Mouse (Mus musculus): ENCODE data around the gene Atp8b4. TPM values are rescaled to one million over a fixed set of nuclear protein-coding genes. Genes with fewer than 3 reads are reported as not detected.

Atp8b4 gene
- total and polyA plus RNA-seq, 3 experiments, result 0.31 to 0.73 (median 0.43) TPM

- H3K9ac ChIP-seq (ENCODE audit: low read depth, low read length), result no peak overlapping the region
- H3K27me3 ChIP-seq (ENCODE audit: control insufficient read depth, insufficient read depth, low read length), result no peaks in the 10 kb centered on the region
- intact Hi-C loops (cut with DNase I), result no loop called here
- DNase-seq, result no peak
- TF ChIP-seq EP300 (IDR thresholded peaks at IDR 0.05; ENCODE audit: insufficient read depth, low read depth, low read length) (no peak), CTCF (IDR thresholded peaks at IDR 0.05) (no peak), POLR2A (IDR thresholded peaks at IDR 0.05; ENCODE audit: insufficient read depth, low read depth, low read length) (no peak)
- no peak overlapping the region for H3K27ac ChIP-seq
- WGBS, result 65% methylated on average over 3 of the region's 3 CpGs
- no peaks in the 10 kb centered on the region for H3K79me2 ChIP-seq (replicated peaks; ENCODE audit: control insufficient read depth, insufficient read depth, low read length)
- no peaks in the 10 kb centered on the region for H3K36me3 ChIP-seq (ENCODE audit: control insufficient read depth, insufficient read depth, low read length)
- no peak overlapping the region for H3K4me3 ChIP-seq
- H3K4me1 ChIP-seq (ENCODE audit: control insufficient read depth, insufficient read depth, low read length), result no peaks in the 10 kb centered on the region; the same call in none of the 2 replicates
These were observed 225.6 kb downstream of the Atp8b4 start for GRCm38 (mm10) chr2:126274826-126275405.

GRCm38 (mm10) chr2:126274311-126274710, 226.2 kb downstream of the Atp8b4 start:
- H3K4me1 ChIP-seq (ENCODE audit: control insufficient read depth, insufficient read depth, low read length), result no peaks in the 10 kb centered on the region; the same call in none of the 2 replicates
- H3K36me3 ChIP-seq (ENCODE audit: control insufficient read depth, insufficient read depth, low read length), result no peaks in the 10 kb centered on the region
- H3K27ac ChIP-seq, result no peak overlapping the region
- intact Hi-C loops (cut with DNase I), result no loop called here
- H3K9ac ChIP-seq (ENCODE audit: low read depth, low read length), result no peak overlapping the region
- no peaks in the 10 kb centered on the region for H3K79me2 ChIP-seq (replicated peaks; ENCODE audit: control insufficient read depth, insufficient read depth, low read length)
- WGBS, result 69% methylated on average over 3 of the region's 3 CpGs
- no peaks in the 10 kb centered on the region for H3K27me3 ChIP-seq (ENCODE audit: control insufficient read depth, insufficient read depth, low read length)
- no peak overlapping the region for H3K4me3 ChIP-seq
- no peak for DNase-seq
- no peak for TF ChIP-seq POLR2A (IDR thresholded peaks at IDR 0.05; ENCODE audit: insufficient read depth, low read depth, low read length)

Other genes with a start within 250 kb of the Atp8b4 start
- under 1 TPM; 0.64 to 0.78 TPM for gene Slc27a2, start 51.7 kb upstream of the Atp8b4 start, total RNA-seq (2021)
- gene Slc27a2, start 51.7 kb upstream of the Atp8b4 start, polyA plus RNA-seq (2012; rRNA removed), result 0.88 and 1.8 TPM in 2 replicates
- gene Hdc, start 118.6 kb upstream of the Atp8b4 start, total RNA-seq (2021), result 1 to 10 TPM in 1 of 2 experiments, under 1 TPM in 1; 0.81 to 1.4 TPM
- 2.3 and 3.3 TPM in 2 replicates for gene Hdc, start 118.6 kb upstream of the Atp8b4 start, polyA plus RNA-seq (2012; rRNA removed)
- 10 to 100 TPM; 10.6 to 13.1 TPM for gene Gabpb1, start 175.7 kb upstream of the Atp8b4 start, total RNA-seq (2021)
- gene Gabpb1, start 175.7 kb upstream of the Atp8b4 start, polyA plus RNA-seq (2012; rRNA removed), result 5.8 and 9.7 TPM in 2 replicates
- 10 to 100 TPM; 27.4 to 28.4 TPM for gene Usp8, start 206.7 kb upstream of the Atp8b4 start, total RNA-seq (2021)
- gene Usp8, start 206.7 kb upstream of the Atp8b4 start, polyA plus RNA-seq (2012; rRNA removed), result 11.1 and 18.9 TPM in 2 replicates